Mouse (Mus musculus): ENCODE data around the gene Sp1.
A peak's percentile ranks its signal among the peaks of the same experiment; 100 is the strongest.

Sp1 gene

DNA sequence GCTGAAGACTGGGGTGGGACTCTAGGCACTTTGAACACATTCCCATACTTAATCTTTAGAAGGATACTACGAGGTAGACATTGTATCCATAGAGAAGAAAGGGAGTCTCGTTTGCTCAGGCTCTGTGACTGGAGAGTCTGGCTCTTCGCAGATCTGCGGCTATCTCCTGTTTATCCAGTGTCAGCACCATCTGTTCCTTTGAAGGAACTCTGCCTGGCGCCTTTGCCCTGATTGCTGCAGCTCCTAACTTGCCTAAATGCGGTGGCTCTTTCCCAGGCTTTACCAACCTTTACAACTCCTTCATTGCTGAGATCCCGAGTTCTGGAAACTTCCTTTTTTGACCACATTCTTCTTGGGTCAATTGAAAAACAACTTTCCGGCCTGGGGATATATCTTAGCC is 43.4 kb downstream of the Sp1 start:
- DNase-seq = no peak

DNA sequence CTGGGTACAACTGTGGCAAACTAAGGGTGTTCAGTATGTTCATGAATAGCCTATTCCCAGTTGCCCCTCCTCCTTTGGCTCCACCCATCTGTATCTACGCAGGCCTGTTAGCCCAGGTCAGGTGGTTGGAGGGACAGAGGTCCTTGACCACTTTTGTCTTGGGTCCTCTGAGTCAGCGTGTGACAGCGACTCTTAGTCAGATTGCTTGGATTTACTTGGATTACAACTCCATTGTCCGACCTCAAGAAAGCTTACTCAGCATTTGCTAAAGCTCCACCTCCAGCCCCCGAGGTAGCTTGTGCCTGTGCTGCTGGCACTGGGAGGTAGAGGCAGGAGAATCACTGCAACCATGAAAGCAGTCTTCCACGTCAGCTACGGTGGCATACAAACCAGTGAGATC is 45.0 kb downstream of the Sp1 start:
- no peak for DNase-seq

DNA sequence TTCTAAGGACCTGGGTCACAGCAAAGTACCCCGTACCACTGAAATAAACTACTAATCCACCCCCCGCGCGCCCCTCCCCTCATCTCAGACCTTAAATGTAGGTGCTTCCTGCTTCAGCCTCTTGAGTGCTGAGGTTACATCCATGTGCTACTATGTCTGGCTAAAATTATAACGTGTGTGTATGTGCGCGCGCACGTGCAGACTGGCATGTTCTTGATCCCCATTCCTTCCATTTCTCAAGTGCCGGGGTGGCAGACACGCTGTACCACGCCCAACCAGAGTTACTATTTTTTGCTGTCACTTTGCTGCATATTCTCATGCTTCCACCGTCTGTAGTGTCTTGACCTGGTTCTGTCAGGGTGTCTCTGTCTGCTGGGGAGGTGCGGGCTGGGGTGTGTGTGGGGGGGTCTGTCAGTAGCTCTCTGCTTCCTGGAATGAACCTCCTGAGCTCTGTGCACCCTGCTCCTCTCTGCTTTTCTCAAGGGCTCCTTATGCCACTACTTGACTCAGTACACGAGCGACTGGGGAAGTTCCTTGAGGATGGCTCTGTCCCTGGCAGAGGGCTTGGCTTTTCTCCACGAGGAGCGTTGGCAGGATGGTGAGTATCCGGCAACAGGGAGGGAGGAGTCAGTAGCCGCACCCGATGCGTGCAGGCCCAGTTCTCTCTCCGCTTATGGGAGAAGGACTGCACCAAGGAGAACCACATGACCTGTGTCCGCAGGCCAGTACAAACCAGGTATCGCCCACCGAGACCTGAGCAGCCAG is 45.9 kb downstream of the Sp1 start:
- peak; percentile 13 for DNase-seq

DNA sequence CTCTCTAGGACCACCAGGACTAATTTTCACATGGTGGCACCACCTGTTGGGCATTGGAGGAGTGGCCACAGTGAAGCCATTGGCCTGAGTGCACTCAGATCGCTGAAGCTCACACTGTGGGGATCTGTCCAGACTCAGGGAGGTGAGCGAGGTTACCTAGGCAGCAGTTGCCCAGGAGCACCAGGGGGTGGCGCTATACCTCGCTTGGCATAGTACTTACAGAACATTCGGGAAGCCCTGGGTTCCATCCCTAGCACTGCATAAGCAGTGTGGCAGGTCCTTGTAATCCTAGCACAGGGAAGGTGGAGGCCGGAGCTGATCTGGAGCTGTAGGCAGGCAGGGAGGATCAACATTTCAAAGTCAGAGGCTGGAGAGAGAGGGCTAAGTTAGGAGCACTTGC is 50.0 kb downstream of the Sp1 start:
- DNase-seq = no peak

DNA sequence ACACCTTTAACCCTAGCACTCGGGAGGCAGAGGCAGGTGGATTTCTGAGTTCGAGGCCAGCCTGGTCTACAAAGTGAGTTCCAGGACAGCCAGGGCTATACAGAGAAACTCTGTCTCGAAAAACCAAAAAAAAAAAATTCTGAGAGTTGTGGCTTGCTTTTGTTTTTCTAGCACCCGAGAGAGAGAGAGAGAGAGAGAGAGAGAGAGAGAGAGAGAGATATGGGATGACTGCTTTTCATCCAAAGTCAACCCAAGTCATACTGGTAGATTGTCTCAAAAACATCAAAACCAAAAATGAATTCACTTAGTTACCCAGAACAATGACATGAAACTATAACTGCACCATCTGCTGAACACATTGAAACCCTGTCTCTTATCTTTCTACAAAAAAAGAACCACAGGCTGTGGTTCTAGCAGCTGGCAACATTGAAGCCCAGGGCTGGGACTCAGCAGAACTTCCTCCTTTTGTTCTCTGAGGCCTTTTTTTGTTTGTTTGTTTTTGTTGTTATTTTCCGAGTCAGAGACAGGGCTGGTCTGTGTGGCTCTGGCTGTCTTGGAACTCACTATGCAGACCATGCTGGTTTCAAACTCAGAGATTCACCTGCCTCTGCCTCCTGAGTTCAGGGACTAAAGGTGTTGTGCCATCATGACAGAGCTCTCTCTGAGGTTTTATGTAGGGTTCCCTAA is 52.2 kb downstream of the Sp1 start:
- no peak for DNase-seq

DNA sequence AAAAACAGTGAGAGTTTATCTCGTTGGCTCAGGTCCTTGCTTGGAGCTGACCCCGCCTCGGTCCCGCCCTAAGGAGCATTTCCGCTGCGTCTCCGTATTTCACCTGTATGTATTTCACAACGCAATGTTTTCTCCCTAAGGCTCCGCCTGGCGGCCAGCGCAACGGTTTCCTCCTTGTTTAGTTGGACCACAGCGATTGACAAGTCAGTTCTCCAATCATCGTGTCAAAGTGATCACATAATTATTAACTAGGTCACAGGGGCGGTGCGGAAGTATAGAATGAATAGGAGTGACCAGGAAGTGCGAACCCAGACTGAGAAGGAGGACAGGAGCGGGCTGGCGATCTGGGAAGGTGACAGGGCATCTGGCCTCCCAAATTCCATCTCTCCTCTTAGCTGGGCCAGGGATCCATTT is 53.0 kb downstream of the Sp1 start, which contains the start of gene Prr13:
TSS of gene Prr13 (plus strand) at position 125 of the 414 bp plus-strand sequence.
- peak; percentile 95 for DNase-seq

DNA sequence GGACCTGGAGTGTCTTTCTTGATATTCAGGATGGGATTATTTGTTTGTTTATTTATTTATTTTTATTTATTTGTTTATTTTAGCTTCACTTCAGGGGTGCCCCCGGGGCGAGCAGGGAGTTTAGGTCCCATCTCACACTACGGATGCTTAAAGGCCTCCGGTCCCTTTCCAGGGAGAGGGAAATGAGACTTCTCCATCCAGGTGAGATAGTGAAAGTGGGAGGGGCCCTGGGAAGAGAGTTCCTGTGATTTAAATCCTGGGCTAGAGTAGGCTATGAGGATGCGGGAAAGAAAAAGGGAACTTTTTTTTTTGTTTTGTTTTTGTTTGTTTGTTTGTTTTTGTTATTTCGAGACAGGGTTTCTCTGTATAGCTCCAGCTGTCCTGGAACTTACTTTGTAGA is 53.4 kb downstream of the Sp1 start:
- no peak for DNase-seq

DNA sequence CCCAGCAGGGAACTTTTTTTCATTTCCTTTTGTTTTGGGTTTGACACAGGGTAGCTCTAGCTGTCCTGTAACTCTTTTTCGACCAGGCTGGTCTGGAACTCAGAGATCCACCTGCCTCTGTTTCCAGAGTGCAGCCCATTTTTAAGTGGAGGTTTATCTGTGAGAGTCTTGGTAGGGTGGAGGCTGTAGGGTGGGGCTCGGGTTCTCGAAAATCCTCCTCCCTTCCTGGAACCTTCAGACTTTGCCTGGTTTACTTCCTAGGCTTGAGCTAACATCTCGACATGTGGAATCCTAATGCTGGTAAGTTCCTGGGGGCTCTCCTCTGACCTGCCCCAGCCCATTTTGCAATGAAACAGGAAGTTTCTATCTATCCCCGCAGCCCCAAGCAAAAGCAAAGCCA is 53.9 kb downstream of the Sp1 start:
- no peak for DNase-seq

DNA sequence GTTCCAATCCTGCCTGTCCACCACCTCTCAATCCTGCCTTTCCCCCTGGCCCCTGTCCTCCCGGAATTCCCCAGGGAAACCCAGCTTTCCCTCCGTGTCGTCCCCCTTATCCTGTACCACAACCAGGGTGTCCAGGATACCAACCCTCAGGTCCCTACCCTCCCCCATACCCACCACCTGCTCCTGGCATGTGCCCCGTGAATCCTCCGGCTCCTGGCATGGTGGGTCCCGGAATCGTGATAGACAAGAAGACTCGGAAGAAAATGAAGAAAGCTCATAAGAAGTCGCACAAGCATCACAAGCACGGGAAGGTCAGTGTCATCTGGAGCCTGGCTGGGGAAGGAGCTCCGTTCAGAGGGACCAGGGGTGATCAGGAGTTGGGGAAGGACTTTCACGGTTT is 54.5 kb downstream of the Sp1 start:
- no peak for DNase-seq

DNA sequence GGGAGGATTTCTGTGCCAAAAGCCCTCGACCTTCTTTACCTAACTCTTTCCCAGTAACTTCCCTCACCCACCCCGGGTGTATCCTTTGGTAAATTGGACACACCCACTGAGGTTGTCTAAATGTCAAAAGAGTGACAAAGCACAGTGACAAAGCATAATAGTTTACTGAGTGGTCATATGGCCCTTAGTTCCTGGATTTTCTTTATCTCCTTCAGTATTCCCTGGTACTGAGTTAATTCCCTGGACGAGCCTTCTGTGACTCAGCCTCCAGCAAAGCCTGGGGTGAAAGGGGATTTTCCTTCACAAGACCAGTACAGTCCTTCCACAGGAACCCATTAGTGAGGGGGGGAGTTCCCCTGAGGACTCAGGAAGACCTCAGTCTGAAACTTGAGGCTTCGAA is 55.0 kb downstream of the Sp1 start:
- no peak for DNase-seq

DNA sequence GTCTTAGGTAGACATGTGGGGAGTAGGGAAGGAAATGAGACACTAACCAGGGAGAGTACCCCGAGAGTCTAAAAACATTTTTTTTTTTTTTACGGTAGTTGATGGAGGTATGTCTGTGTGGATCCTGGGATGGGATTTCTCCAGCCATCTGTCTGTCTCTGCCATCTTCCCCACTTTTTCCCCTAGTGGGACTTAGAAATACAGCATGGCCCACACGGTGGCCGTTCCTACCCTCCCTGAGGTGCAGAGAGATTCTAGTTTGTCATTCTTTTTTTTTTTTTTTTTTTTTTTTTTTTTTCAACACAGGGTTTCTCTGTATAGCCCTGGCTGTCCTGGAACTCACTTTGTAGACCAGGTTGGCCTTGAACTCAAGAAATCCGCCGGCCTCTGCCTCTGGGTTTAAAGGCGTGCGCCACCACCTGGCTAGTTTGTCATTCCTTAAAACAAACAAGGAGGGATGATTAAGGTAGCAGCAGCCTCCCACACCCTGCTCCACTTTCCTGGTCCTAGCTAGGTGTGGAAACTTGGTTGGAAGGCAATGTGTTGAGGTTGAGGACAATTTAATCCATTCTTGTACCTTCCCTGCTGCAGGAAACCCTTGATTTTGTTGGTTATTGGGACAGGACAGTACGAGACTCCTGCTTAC is 55.6 kb downstream of the Sp1 start:
- DNase-seq = no peak

DNA sequence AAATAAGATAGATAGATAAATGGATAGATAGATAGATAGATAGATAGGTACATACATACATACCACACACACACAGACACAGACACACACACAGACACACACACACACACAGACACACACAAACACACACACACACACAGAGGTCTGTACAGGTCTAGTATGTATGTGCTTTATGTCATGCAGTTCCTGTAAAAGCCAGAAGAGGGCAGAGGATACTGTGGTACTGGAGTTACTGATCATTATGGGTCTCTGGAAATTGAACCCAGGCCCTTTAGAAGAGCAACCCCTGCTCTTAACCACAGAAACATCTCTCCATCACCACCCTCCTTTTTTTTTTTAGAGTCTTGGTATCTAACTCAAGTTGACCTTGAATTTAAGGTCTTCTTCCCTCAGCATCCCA is 57.7 kb downstream of the Sp1 start:
- no peak for DNase-seq

DNA sequence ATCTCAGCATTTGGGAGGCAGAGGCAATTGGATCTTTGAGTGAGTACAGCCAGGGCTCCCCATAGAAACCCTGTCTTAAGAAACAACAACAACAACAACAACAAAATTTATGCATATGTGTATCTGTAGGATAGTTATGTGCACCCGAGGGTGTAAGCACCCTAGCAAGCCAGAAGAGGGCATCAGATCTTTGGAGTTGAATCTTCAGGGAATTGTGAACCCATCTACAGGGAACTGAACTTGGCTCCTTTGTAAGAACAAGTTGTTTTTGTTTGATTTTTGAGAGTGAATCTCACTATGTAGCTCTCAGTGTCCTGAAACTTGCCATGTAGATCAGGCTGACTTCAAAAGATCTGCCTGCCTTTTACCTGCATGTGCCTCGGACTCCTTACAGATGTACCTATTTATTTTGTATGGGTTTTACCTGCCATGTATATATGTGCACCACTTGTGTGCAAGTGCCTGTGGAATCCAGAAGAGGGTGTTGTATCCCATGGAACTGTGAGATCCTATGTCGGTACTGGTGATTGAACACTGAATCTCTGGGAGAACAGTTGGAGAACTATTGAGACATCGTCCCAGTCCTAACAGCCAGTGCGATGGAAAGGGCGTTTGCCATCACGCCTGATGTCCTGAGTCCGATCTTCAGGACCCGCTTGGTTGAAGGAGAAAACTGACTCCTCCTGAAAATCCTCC is 62.9 kb downstream of the Sp1 start:
- DNase-seq = no peak

DNA sequence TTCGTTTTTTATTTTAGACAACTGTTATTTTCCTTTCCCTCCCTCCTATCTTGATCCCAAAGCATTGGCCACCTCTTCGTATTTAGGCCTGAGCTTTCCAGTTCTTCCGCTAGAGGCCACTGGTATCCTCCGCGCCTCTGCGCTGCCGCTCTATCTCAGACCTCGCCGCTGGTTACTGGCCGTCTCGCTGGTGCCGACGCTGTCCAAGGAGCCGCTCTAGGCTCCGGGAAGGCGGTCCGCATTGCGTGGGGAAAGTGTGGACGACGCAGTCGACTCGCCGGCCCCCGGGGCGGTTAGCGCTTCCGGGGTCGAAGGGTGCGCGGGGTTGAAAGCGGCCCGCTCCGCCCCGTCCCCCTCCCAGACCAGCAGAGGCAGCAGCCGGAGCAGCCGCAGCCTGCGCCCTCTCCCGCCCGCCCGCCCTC is 64.3 kb downstream of the Sp1 start, which contains the start of gene Pcbp2:
TSS of gene Pcbp2 (plus strand) at position 357 of the 422 bp plus-strand sequence.
- peak; percentile 98 for DNase-seq

DNA sequence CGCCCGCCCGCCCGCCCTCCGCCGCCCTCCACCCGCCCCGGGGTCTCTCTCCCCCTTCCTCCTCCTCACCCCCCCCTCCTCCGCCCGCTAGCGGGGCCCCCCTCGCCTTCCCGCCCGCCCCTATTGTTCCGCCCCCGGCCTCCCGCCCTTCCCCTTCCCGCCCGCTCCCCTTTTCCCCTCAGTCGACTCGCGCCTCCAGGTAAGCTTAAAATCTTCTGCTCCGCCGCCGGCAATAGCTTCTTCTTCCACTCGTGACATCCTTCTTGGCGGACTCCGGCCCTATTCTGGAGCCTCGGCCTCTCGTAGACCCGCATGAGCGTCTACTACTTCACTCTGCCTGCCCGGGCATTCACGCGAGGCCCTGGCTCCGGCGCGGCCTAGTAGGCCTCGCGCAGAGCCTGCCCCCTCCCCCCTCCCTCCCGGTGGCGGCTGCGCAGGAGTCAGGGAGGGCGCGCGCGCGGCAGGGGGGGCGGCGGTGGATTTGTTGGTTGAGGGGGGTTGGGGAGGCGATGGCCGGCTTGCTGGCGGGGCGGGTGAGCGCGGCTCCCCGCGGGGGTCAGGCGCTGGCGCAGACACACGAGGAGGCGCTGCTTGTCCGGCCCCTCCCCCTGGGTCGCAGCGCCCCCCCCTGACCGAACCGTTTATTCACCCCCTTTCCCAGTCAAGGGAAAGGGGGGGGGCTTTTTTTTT is 64.8 kb downstream of the Sp1 start:
- DNase-seq = peak; percentile 77

DNA sequence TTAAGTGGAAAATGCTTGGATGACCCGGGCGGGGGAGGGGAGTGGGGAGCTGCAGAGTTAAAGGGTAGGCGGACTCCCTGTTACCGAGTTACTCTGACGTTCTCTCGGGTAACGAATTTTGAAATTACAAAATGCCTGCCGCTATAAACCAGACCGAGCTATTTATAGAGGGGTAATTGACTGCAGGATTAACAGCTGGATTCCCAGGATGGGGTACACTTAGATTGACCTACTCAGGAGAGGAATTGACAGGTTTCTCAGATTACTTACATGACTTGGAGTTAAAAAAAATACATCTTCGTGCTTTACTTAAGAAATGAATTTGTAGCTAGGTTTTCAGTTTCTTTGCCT is 65.3 kb downstream of the Sp1 start:
- DNase-seq = no peak

DNA sequence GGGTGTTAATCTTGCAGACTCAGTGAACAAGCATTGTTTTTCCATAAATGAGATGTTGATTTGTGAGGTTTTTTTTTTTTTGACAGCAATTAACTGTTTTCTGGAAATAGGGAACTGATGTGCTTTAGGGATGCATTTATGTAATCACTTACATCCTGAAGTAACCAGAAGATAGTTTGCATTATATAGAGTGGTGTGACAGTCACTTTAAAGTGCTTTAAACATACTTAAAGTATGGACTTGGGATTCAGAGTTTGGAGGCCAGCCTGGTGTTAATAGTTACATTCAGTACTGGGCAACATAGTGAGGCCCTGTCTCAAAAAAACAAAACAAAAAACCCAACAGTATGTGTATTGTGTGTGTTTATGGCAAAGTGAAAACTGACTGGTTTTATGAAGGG is 65.8 kb downstream of the Sp1 start:
- no peak for DNase-seq

DNA sequence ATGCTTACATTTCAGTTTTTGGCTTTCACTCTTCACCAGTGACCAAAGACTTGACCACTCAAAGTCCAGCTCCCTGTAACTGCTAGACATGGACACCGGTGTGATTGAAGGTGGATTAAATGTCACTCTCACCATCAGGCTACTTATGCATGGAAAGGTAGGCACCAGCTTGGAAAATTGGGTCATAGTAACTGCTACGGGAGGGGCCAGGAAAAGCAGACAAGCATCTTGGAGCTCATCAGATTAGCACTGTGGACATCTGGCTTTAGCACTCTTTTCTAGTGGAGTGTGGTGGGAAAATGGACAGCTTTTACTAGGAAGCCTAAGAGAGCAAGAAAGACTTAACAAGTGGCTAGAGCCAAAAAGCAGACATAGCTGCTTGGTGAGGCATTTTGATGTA is 67.3 kb downstream of the Sp1 start:
- no peak for DNase-seq

DNA sequence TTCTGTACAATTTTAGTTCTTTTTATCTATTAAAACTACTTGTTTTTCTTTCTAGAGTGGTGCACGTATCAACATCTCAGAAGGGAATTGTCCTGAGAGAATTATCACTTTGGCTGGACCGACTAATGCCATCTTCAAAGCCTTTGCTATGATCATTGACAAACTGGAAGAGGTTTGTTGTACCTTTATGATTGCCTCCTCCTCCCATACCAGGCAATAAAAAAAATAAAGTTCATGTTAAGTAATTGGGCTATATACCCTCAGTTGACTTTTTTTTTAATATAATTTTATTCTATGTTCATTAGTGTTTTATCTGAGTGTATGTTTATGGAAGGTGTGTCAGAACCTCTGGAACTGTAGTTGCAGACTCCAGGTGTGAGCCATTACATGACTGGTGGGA is 68.6 kb downstream of the Sp1 start:
- no peak for DNase-seq

DNA sequence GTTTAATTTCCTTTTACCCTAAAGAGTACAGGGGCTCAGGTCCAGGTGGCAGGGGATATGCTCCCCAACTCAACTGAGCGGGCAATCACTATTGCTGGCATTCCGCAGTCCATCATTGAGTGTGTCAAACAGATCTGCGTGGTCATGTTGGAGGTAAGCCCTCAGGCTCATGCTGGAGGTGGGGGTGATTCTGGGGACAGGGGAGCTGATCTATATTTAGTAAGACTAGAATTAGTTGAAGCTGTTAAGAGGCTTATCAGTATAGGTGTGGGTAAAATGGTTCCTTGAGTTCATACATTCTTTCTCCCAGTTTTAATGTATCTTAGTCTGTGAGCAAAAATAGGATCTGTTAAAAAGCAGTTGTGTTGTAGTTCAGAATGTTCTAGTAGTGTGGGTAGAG is 77.2 kb downstream of the Sp1 start:
- no peak for DNase-seq

DNA sequence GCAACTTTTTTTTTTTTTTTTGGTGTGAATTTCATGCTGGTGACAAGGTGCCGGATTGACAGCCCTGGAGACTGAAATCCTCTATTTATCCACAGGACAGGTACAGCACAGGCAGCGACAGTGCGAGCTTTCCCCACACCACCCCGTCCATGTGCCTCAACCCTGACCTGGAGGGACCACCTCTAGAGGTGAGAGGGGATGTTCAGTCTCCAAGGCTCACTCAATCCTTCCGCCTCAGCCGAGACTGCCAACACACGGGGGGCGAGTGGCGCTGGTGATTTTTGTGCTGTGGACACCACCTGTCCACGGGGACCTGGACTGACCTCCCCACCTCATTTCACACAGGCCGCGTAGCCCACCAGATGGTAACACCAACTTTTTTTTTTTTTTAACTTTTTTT is 79.9 kb downstream of the Sp1 start:
- no peak for DNase-seq
